Mouse (Mus musculus) heart, adult 2 months (tissue): Measurements from ENCODE around the gene Itpr2. TPM values are rescaled to one million over a fixed set of nuclear protein-coding genes. Genes with fewer than 3 reads are reported as not detected.

Source experiments
- DNase-seq, 2 experiments: peaks; one replicate each; pipeline ENCODE4 v3.0.0; 2021
- H3K27ac ChIP-seq: fragments of 200-600 bp; 2 replicates; pipeline ENCODE4 v1.8.1; 2022
- H3K27me3 ChIP-seq: fragments of 200-500 bp; 2 replicates; pipeline ENCODE4 v1.6.1; 2012; ENCODE audit warnings: mild to moderate bottlenecking, low read length, inconsistent platforms, mixed read lengths; ENCODE audit not compliant: control insufficient read depth, insufficient read depth
- H3K36me3 ChIP-seq: fragments of 200-500 bp; 2 replicates; pipeline ENCODE4 v1.6.1; 2012; ENCODE audit warnings: low read length, inconsistent platforms; ENCODE audit not compliant: control insufficient read depth, insufficient read depth
- H3K4me1 ChIP-seq: fragments of 200-500 bp; 2 replicates; pipeline ENCODE4 v1.6.1; 2011; ENCODE audit warnings: low read length; ENCODE audit not compliant: control insufficient read depth, insufficient read depth
- H3K4me3 ChIP-seq: fragments of 200-600 bp; 2 replicates; pipeline ENCODE4 v1.8.1; 2022
- H3K79me2 ChIP-seq: fragments of 200-500 bp; replicated peaks from 2 replicates; pipeline ENCODE4 v1.6.1; 2012; ENCODE audit warnings: mild to moderate bottlenecking, inconsistent platforms, low read length, moderate library complexity, mixed read lengths; ENCODE audit not compliant: control insufficient read depth, insufficient read depth
- H3K9ac ChIP-seq: fragments of 200-500 bp; 2 replicates; pipeline ENCODE4 v1.6.1; 2012; ENCODE audit warnings: low read depth, mild to moderate bottlenecking, control low read depth, inconsistent platforms, low read length, mixed read lengths
- CTCF ChIP-seq: fragments of 200-600 bp; IDR thresholded peaks from 2 replicates; pipeline ENCODE4 v1.8.1; 2022; ENCODE audit warnings: antibody characterized with exemption, mild to moderate bottlenecking, moderate library complexity
- EP300 ChIP-seq: fragments of 200-500 bp; IDR thresholded peaks from 2 replicates; pipeline ENCODE4 v1.6.1; 2011; ENCODE audit warnings: low read depth, low read length, control low read depth; ENCODE audit not compliant: insufficient read depth
- POLR2A ChIP-seq: fragments of 200-500 bp; IDR thresholded peaks from 2 replicates; pipeline ENCODE4 v1.6.1; 2011; ENCODE audit warnings: mild to moderate bottlenecking, low read depth, low read length, control low read depth; ENCODE audit not compliant: insufficient read depth
- WGBS: fragments of 180-500 bp; shearing (Covaris S2); methylation state at CpG from one replicate; pipeline ENCODE4 v1.1.7; 2018; 5-methylcytosine and 5-hydroxymethylcytosine counted together
- intact Hi-C: fragments of 180-260 bp; cut with DNase I; formaldehyde crosslinking; loops from one replicate; pipeline ENCODE4 v1.15.1; 2025
- polyA plus RNA-seq: library from polyadenylated mRNA; depleted of rRNA; stranded (reverse); fragments of >200 nt; gene quantifications from 2 replicates; pipeline ENCODE4 v1.2.3, GENCODE M21; 2012
- total RNA-seq, 2 experiments: library from RNA; stranded (reverse); gene quantifications; 2 replicates each; pipeline ENCODE4 v1.2.3; 2021

The Itpr2 gene
- total and polyA plus RNA-seq, 3 experiments = 6.6 to 23.7 (median 20.1) TPM

DNA sequence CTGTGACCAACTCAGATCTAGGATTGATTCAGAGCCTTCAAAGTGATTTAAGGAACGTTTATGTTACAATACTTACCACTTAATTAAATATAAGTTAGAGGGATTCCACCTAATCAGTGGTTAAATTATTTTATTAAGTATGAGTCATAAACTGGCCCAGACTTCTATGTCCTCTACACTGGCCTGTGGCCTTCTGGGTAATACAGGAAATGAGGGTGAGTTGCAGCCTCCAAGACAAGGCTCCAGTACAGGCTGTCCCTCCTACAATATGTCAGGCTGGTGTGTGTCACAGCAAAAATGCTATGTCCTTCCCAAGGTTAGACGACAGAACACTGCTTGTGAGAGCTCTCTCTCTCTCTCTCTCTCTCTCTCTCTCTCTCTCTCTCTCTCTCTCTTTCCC is 130.5 kb downstream of the Itpr2 start:
- 42% methylated on average over 2 of the region's 2 CpGs for WGBS

DNA sequence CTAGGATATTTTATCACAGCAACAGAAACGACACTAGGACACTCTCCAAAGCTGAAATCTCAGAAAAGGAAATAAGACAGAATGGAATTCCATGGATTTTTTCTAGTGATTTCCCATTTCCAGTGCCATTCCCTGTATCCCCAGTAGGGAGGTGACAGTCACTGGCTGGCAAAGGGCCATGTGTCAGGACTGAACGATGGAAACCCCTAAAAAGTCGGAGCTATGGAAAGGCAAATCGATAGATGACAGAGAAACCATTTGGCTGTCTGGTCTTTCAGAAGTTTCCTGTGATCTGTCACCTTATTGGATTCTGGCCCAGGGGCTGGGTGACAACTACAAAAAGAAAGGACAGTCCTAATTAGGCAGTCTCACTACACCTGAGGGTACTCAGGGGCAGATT is 135.8 kb downstream of the Itpr2 start:
- no peaks in the 10 kb centered on the region for H3K4me1 ChIP-seq
- DNase-seq = no peak
- no peaks in the 10 kb centered on the region for H3K79me2 ChIP-seq
- WGBS = 52% methylated on average over 4 of the region's 4 CpGs
- no peak overlapping the region for H3K4me3 ChIP-seq
- intact Hi-C loops = no loop called here
- no peak for TF ChIP-seq EP300
- peak; percentile 31 for TF ChIP-seq CTCF
- no peak for TF ChIP-seq POLR2A
- peaks cover 2% of the 10 kb centered on the region; the same call in 1 of the 2 replicates for H3K36me3 ChIP-seq
- H3K27me3 ChIP-seq = no peaks in the 10 kb centered on the region
- H3K27ac ChIP-seq = no peak overlapping the region
- no peak overlapping the region for H3K9ac ChIP-seq

More for the DNA sequence above, 130.5 kb downstream of the Itpr2 start:
- Histone ChIP-seq H3K36me3 (peaks cover 2% of the 10 kb centered on the region; the same call in 1 of the 2 replicates), H3K27ac (no peak overlapping the region), H3K27me3 (no peaks in the 10 kb centered on the region), H3K79me2 (no peaks in the 10 kb centered on the region), H3K9ac (no peak overlapping the region), H3K4me1 (no peaks in the 10 kb centered on the region), H3K4me3 (no peak overlapping the region)
- TF ChIP-seq CTCF (no peak), POLR2A (no peak), EP300 (no peak)
- intact Hi-C loops = no loop called here
- no peak for DNase-seq

DNA sequence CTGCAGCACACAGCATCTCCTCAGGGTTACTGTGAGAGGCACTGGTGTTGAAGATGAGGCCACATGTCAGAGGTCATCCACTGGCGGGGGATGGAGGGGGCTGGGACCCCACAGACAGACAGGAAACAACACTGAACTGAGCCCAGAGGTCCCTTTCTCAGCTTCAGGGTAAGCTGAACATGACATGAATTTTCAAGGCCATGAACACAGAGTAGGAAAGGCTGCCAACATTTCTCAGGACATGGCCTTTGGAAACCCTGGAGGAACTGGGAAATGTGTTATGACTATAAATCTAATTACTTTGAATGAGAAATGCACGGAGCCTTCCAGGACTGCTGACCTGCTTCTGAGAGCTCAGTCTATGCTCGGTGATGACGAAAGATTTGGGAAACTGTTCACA is 144.1 kb downstream of the Itpr2 start:
- intact Hi-C loops = no loop called here

DNA sequence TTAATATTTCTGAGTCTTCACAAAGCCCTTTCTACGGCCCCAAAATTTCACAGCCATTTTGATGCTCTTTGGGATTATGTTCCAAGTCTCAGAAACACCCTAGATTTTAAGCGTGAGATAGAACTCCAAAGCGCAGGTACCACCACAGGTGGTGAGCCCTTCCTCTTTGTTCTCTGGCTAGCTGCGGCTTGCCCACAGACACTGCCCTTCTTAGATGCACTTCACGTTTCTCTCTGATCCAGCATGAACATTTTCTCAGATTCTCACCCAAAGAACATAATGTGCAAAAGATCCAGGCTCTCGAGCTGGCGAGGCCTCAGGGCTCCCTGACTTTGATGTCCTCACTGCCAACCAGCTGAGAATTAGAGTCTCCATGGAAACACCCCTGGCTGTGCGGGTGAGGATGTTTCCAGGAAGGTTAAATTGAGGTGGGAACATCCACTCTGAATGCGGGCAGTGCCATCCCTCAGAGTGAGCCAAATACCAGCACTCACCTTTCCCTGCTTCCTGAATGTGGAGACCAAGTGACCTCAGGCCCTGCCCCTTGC is 149.7 kb downstream of the Itpr2 start:
- intact Hi-C loops = no loop called here
- 85% methylated on average over 9 of the region's 9 CpGs for WGBS
- TF ChIP-seq EP300 (no peak), POLR2A (no peak), CTCF (no peak)
- no peak overlapping the region for H3K9ac ChIP-seq
- no peaks in the 10 kb centered on the region for H3K4me1 ChIP-seq
- no peaks in the 10 kb centered on the region for H3K27me3 ChIP-seq
- no peak for DNase-seq
- H3K27ac ChIP-seq = no peak overlapping the region
- H3K4me3 ChIP-seq = no peak overlapping the region
- no peaks in the 10 kb centered on the region for H3K36me3 ChIP-seq
- no peaks in the 10 kb centered on the region for H3K79me2 ChIP-seq

More for the DNA sequence above, 144.1 kb downstream of the Itpr2 start:
- H3K4me1 ChIP-seq = no peaks in the 10 kb centered on the region
- no peaks in the 10 kb centered on the region for H3K79me2 ChIP-seq
- no peak for DNase-seq
- WGBS = 75% methylated on average over 4 of the region's 4 CpGs
- H3K36me3 ChIP-seq = no peaks in the 10 kb centered on the region
- no peaks in the 10 kb centered on the region for H3K27me3 ChIP-seq
- H3K27ac ChIP-seq = no peak overlapping the region
- TF ChIP-seq CTCF (no peak), POLR2A (no peak), EP300 (no peak)
- H3K4me3 ChIP-seq = no peak overlapping the region
- no peak overlapping the region for H3K9ac ChIP-seq

DNA sequence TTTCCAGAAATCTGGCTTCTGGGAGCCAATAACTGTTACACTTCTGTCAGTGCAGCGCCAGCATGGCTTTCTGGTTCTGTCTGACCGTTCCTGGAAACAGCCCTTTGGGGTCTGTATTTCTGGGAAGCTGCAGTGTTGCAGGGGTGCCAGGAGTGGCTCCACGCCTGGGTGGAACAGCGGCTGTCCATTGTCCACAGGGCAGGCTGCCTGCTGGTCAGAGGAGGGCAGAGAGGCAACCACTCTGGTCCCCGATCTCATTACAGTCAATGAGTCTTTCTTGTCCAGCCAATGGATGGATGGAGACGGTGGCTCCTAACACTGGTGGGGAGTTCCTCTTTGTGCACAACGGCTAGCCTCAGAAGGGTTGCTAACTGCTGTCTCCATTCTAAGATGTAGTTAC is 150.2 kb downstream of the Itpr2 start:
- WGBS = 90% methylated on average over 7 of the region's 7 CpGs
- no peak for TF ChIP-seq EP300
- no peak for TF ChIP-seq POLR2A
- TF ChIP-seq CTCF = no peak
- H3K27me3 ChIP-seq = no peaks in the 10 kb centered on the region
- H3K36me3 ChIP-seq = no peaks in the 10 kb centered on the region
- no peaks in the 10 kb centered on the region for H3K4me1 ChIP-seq
- DNase-seq = no peak
- H3K27ac ChIP-seq = no peak overlapping the region
- no peak overlapping the region for H3K4me3 ChIP-seq
- no peak overlapping the region for H3K9ac ChIP-seq
- H3K79me2 ChIP-seq = no peaks in the 10 kb centered on the region
- intact Hi-C loops = no loop called here

DNA sequence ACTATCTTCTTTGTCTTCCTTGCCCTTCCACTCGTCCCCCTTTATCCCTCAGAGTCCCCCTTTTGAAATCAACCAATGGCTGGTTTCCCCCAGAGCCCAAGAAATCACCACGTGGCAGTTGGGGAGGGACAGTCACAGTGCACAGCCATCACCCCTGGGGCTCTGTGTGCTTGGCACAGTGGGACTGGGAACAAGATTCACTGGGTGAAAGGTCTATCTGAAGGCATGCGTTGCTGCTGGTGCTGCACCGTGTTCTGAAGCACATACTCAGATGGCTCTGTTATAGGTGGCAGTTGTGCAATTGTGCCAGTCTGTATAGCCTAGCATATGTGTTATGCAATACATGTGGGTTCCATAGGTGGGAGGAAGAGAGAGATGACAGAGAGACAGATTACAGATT is 154.5 kb downstream of the Itpr2 start:
- no peaks in the 10 kb centered on the region for H3K4me1 ChIP-seq
- H3K27me3 ChIP-seq = no peaks in the 10 kb centered on the region
- no peak overlapping the region for H3K9ac ChIP-seq
- H3K36me3 ChIP-seq = no peaks in the 10 kb centered on the region
- TF ChIP-seq EP300 (no peak), POLR2A (no peak), CTCF (no peak)
- no peak overlapping the region for H3K27ac ChIP-seq
- 67% methylated on average over 4 of the region's 4 CpGs for WGBS
- no peak for DNase-seq
- no peak overlapping the region for H3K4me3 ChIP-seq
- intact Hi-C loops = no loop called here
- H3K79me2 ChIP-seq = no peaks in the 10 kb centered on the region
